Mouse (Mus musculus): ENCODE results near the gene Cspg4. TPM values are rescaled to one million over a fixed set of nuclear protein-coding genes. Genes with fewer than 3 reads are reported as not detected.

The Cspg4 gene
- total and polyA plus RNA-seq, 2 experiments from 2014 or later, result 7.5 to 24.7 TPM

GRCm38 (mm10) chr9:56889817-56890216, 25.0 kb downstream of the Cspg4 start:
- peak overlapping the region; percentile 56 for H3K4me2 ChIP-seq (ENCODE audit: low read depth)
- peak; percentile 97 for TF ChIP-seq CTCF (IDR thresholded peaks at IDR 0.05; ENCODE audit: low read depth)
- no peaks in the 10 kb centered on the region for H3K36me3 ChIP-seq (ENCODE audit: insufficient read depth)
- WGBS, result 7% methylated on average over 14 of the region's 14 CpGs
- H3K4me3 ChIP-seq (ENCODE audit: low read depth, low read length), result peak overlapping the region; percentile 30
- no peaks in the 10 kb centered on the region for H3K27me3 ChIP-seq (ENCODE audit: insufficient read depth, low read length)
- H3K4me1 ChIP-seq (ENCODE audit: insufficient read depth), result no peaks in the 10 kb centered on the region
- H3K27ac ChIP-seq (ENCODE audit: low read depth, low read length), result no peak overlapping the region
- DNase-seq (peak; percentile 92), ATAC-seq (peak; percentile 85)
- peak overlapping the region; percentile 39; the same call in 1 of the 2 replicates for H3K9ac ChIP-seq
- H3K9me3 ChIP-seq (ENCODE audit: low read length), result no peaks in the 10 kb centered on the region

GRCm38 (mm10) chr9:56890522-56891250, 25.9 kb downstream of the Cspg4 start:
- no peaks in the 10 kb centered on the region for H3K4me1 ChIP-seq (ENCODE audit: insufficient read depth)
- WGBS, result 70% methylated on average over 11 of the region's 11 CpGs
- ATAC-seq (no peak), DNase-seq (no peak)
- no peaks in the 10 kb centered on the region for H3K27me3 ChIP-seq (ENCODE audit: insufficient read depth, low read length)
- no peak overlapping the region for H3K4me3 ChIP-seq (ENCODE audit: low read depth, low read length)
- no peaks in the 10 kb centered on the region for H3K36me3 ChIP-seq (ENCODE audit: insufficient read depth)
- H3K4me2 ChIP-seq (ENCODE audit: low read depth), result peak overlapping the region; percentile 56; the same call in 1 of the 2 replicates
- no peak overlapping the region for H3K27ac ChIP-seq (ENCODE audit: low read depth, low read length)
- H3K9ac ChIP-seq, result no peak overlapping the region
- no peaks in the 10 kb centered on the region for H3K9me3 ChIP-seq (ENCODE audit: low read length)
- peak; percentile 25; the same call in 1 of the 2 replicates for TF ChIP-seq CTCF (IDR thresholded peaks at IDR 0.05; ENCODE audit: low read depth)

- Histone ChIP-seq H3K27ac (ENCODE audit: low read depth, low read length) (no peak overlapping the region), H3K27me3 (ENCODE audit: insufficient read depth, low read length) (no peaks in the 10 kb centered on the region), H3K4me3 (ENCODE audit: low read depth, low read length) (no peak overlapping the region), H3K9ac (0 out of 2 replicates have a peak overlapping the region, but pooled peaks have one; percentile 15), H3K4me2 (ENCODE audit: low read depth) (peak overlapping the region; percentile 35), H3K36me3 (ENCODE audit: insufficient read depth) (no peaks in the 10 kb centered on the region), H3K4me1 (ENCODE audit: insufficient read depth) (no peaks in the 10 kb centered on the region), H3K9me3 (ENCODE audit: low read length) (no peaks in the 10 kb centered on the region)
- DNase-seq (peak; percentile 90), ATAC-seq (peak; percentile 83)
- WGBS, result 31% methylated on average over 12 of the region's 12 CpGs
- TF ChIP-seq CTCF (IDR thresholded peaks at IDR 0.05; ENCODE audit: low read depth), result peak; percentile 95
Measured at GRCm38 (mm10) chr9:56891517-56892011, 26.7 kb downstream of the Cspg4 start.

GRCm38 (mm10) chr9:56892111-56892510, 27.3 kb downstream of the Cspg4 start:
- Histone ChIP-seq H3K4me2 (ENCODE audit: low read depth) (no peak overlapping the region), H3K4me3 (ENCODE audit: low read depth, low read length) (no peak overlapping the region), H3K9ac (0 out of 2 replicates have a peak overlapping the region, but pooled peaks have one; percentile 15), H3K36me3 (ENCODE audit: insufficient read depth) (no peaks in the 10 kb centered on the region), H3K9me3 (ENCODE audit: low read length) (no peaks in the 10 kb centered on the region), H3K27ac (ENCODE audit: low read depth, low read length) (no peak overlapping the region), H3K4me1 (ENCODE audit: insufficient read depth) (no peaks in the 10 kb centered on the region), H3K27me3 (ENCODE audit: insufficient read depth, low read length) (no peaks in the 10 kb centered on the region)
- DNase-seq, result no peak
- TF ChIP-seq CTCF (IDR thresholded peaks at IDR 0.05; ENCODE audit: low read depth), result no peak
- no peak for ATAC-seq
- WGBS, result 85% methylated on average over 10 of the region's 10 CpGs

- 74% methylated on average over 8 of the region's 8 CpGs for whole genome bisulfite sequencing
- Histone ChIP-seq H3K4me1 (ENCODE audit: insufficient read depth) (no peaks in the 10 kb centered on the region), H3K9me3 (ENCODE audit: low read length) (no peaks in the 10 kb centered on the region), H3K4me2 (ENCODE audit: low read depth) (no peak overlapping the region), H3K4me3 (ENCODE audit: low read depth, low read length) (no peak overlapping the region), H3K27me3 (ENCODE audit: insufficient read depth, low read length) (no peaks in the 10 kb centered on the region), H3K9ac (no peak overlapping the region), H3K36me3 (ENCODE audit: insufficient read depth) (no peaks in the 10 kb centered on the region), H3K27ac (ENCODE audit: low read depth, low read length) (no peak overlapping the region)
- ATAC-seq, result no peak
- DNase-seq, result no peak
- no peak for TF ChIP-seq CTCF (IDR thresholded peaks at IDR 0.05; ENCODE audit: low read depth)
Measured at GRCm38 (mm10) chr9:56893313-56893712, 28.5 kb downstream of the Cspg4 start.

GRCm38 (mm10) chr9:56894006-56894405, 29.2 kb downstream of the Cspg4 start:
- H3K4me1 ChIP-seq (ENCODE audit: insufficient read depth), result no peaks in the 10 kb centered on the region
- DNase-seq (peak; percentile 51), ATAC-seq (no peak)
- peak; percentile 45 for TF ChIP-seq CTCF (IDR thresholded peaks at IDR 0.05; ENCODE audit: low read depth)
- no peaks in the 10 kb centered on the region for H3K27me3 ChIP-seq (ENCODE audit: insufficient read depth, low read length)
- H3K9me3 ChIP-seq (ENCODE audit: low read length), result no peaks in the 10 kb centered on the region
- H3K9ac ChIP-seq, result no peak overlapping the region
- no peak overlapping the region for H3K27ac ChIP-seq (ENCODE audit: low read depth, low read length)
- no peaks in the 10 kb centered on the region for H3K36me3 ChIP-seq (ENCODE audit: insufficient read depth)
- H3K4me2 ChIP-seq (ENCODE audit: low read depth), result no peak overlapping the region
- WGBS, result 5% methylated on average over 3 of the region's 3 CpGs
- no peak overlapping the region for H3K4me3 ChIP-seq (ENCODE audit: low read depth, low read length)

- Histone ChIP-seq H3K4me2 (ENCODE audit: low read depth) (no peak overlapping the region), H3K27ac (ENCODE audit: low read depth, low read length) (no peak overlapping the region), H3K4me3 (ENCODE audit: low read depth, low read length) (no peak overlapping the region), H3K4me1 (ENCODE audit: insufficient read depth) (no peaks in the 10 kb centered on the region), H3K36me3 (ENCODE audit: insufficient read depth) (no peaks in the 10 kb centered on the region), H3K9me3 (ENCODE audit: low read length) (no peaks in the 10 kb centered on the region), H3K27me3 (ENCODE audit: insufficient read depth, low read length) (no peaks in the 10 kb centered on the region), H3K9ac (no peak overlapping the region)
- DNase-seq, result no peak
- 92% methylated on average over 12 of the region's 12 CpGs for WGBS
- no peak for TF ChIP-seq CTCF (IDR thresholded peaks at IDR 0.05; ENCODE audit: low read depth)
- ATAC-seq, result no peak
Measured at GRCm38 (mm10) chr9:56896779-56897178, 31.9 kb downstream of the Cspg4 start.

Measured in forebrain, postnatal 0 days (tissue).